Mouse (Mus musculus): ENCODE measurements around the gene Olfr1438-ps1.

- TF ChIP-seq CTCF (IDR thresholded peaks at IDR 0.05) = no peak
- no peak for TF ChIP-seq EP300 (IDR thresholded peaks at IDR 0.05)
Observed at GRCm38 (mm10) chr19:12335810-12336209, at the start of gene Olfr1438-ps1.
